Mouse (Mus musculus): Measurements from ENCODE around the gene Dusp23. TPM values are rescaled to one million over a fixed set of nuclear protein-coding genes. Genes with fewer than 3 reads are reported as not detected.

Dusp23 gene
- total RNA-seq, 2 experiments from 2014 or later, result 2.5 to 21.6 TPM

DNA sequence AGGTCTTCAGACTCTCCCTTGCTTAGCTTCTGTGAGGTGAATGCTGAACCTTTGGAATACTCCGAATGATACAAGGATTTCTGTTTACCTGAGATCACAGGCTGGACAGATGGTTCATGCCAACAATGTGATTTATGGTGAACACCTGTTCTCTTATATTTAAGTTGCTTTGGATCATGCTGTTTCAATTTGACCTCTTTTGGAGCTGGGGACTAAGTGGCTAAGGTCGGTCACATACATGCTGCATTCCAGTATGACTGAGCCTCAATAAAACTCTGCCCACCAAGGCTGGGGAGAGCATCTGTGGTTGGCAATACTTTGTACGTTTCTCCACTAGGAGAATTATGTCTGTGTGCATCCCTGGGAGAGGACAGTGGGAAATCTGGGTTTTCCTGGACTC, 8.7 kb downstream of the Dusp23 start:
- no peak for ATAC-seq (replicated peaks; ENCODE audit: poor library complexity)

DNA sequence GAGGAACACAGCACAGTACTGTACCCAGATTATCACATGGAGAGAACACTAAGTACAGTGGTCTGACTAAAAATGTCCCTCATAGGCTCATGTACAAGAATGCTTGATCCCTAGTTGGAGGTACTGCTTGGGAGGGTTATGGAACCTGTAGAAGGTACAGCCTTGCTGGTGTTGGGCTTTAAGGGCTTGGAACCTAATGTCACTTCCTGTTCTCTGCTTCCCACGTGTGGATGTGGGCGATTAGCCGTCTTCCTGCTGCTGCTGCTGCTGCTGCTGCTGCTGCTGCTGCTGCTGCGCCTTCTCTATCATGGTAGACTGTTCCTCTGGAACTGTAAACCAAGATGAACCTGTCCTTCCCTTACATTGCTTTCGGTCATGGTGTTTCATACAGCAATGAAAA, 9.2 kb downstream of the Dusp23 start:
- ATAC-seq (replicated peaks; ENCODE audit: poor library complexity), result peak; percentile 45

DNA sequence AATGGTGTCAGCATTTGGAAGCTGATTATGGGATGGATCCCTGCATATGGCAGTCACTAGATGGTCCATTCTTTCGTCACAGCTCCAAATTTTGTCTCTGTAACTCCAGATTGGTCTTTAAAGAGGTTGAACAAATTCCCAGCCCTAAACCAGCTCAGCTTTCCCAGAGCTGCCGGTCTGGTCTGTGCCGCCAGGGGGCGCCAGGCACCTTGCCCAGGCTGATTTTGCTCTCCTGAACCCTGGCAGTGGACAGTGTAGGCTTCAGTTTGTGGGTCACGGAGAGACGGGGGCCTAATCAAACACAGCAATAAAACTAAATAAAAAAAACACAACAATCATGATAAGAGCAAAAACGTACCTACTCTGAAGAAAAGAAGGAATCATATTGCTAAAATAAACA, 13.5 kb downstream of the Dusp23 start:
- ATAC-seq (replicated peaks; ENCODE audit: poor library complexity), result peak; percentile 87

DNA sequence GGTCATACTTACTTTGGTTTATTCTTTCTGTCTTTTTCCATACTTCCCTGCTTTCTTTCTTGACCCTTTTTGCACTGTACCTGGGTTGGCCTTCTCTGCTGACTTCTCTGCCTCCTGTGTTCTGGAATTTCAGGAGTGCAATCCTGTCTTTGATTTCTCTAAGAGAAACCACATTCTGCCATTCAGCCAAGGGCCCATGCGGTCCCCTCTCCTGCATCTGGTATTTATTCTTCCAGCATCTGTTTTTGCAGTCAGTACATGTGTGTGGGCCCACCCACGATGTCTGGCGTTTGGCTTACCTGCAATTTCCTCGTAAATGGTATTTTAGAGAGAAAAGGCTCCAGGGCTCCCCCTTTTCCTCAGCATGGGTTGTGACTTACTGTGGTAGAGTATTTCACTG, 14.6 kb downstream of the Dusp23 start:
- ATAC-seq (replicated peaks; ENCODE audit: poor library complexity), result no peak

DNA sequence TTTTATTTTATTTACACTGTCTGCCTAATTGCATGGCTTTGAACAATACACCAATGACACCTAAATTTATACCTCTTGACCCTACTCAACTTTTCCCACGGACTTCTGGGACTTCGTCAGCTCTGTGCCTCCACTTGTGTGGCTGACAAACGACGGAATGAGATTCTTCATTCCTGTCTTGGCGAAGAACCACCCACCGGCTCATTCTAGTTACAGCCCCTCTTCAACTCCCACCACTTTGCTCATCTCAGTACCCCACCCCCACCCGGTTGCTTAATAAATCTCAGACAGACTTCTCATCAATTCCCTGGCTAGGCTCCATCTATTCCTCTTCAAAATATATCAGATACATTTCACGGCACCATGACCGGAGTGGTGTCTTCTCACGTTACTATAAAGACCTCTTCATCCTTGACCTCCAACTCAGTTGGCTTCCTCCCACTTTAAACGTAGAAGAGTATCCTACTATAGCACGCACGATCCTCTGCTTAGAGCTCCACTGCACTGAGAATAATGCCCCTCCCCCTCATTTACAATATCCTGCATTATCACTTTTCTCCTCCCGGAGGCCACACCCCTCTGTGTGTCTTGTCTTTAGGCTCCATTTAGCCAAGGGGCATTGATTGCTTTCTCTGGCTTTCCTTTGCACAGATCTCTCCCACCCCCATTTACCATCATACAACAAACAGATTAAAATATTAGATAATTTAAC, 15.2 kb downstream of the Dusp23 start:
- ATAC-seq (replicated peaks; ENCODE audit: poor library complexity), result no peak

DNA sequence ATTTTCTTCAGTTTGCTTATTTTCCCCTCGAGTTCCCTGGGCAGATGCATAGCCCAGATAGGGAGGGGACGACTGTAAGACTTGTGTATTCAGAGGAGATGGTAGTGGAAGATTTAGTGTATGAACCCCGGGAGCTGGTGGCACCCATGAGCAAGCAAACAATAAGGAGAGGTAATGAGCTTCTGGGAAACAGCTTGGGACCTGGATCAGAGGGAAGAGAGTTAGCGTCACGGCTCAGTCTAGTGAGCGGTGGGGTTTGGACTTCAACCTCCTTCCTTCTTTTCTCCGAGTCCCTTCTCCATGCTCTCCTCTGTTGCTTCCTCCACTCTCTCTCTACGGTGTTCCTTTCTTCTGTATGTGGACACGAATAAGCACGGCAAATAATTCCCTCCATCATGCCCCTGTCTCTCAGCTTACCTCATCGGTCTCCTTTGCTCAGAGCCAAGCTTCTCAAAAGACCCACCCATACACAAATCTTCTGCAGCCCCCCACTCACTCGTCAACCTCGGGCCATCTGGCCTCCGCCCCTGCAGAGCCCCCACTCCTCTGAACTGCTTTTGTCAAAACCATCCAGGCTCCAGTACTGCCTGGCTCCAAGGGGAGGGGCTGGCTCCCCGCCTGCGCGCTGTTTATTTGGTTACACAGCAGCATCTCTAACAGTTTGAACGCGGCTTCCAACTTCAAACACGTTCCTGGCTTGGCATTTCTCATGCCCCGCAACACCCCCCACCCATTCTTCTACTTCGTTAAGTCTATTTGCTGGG, 16.0 kb downstream of the Dusp23 start:
- no peak for ATAC-seq (replicated peaks; ENCODE audit: poor library complexity)

DNA sequence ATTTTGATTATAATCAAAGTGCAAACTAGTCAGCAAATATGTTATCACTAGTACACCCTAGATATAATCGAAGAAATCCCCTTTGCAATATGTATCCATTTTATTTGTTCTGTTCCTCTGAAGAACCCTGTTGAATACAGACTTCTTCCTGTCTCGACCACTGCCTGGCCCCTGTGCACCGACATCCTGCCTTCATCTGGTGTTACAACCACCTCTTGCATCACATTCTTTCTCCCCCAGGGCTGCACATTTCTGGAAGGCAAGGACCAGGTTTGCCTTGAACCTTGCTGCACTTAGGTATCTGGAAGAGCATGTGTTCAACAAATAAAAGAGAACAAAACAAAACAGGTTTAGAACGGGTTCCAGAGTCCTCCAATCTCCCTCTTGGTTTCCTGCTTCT, 17.4 kb downstream of the Dusp23 start:
- peak; percentile 54 for ATAC-seq (replicated peaks; ENCODE audit: poor library complexity)

DNA sequence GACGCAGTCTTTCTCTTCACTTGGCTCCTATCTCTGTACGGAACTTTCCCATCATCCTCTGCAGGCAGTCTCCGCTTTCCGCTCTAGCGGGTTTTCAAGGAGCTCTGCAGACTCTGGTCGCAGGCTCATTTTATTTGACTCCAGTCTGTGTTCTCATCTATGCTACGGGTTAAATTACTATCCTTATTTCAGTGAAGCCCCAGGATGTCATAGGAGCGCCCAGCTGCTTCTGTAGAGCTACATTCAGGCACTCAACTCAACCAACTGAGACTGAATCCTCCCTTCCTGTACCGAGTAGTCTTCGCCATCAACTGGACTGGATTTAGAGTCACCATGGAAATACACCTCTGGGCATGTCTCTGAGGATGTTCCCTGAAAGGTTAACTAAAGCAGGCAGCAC, 18.1 kb downstream of the Dusp23 start:
- no peak for ATAC-seq (replicated peaks; ENCODE audit: poor library complexity)

DNA sequence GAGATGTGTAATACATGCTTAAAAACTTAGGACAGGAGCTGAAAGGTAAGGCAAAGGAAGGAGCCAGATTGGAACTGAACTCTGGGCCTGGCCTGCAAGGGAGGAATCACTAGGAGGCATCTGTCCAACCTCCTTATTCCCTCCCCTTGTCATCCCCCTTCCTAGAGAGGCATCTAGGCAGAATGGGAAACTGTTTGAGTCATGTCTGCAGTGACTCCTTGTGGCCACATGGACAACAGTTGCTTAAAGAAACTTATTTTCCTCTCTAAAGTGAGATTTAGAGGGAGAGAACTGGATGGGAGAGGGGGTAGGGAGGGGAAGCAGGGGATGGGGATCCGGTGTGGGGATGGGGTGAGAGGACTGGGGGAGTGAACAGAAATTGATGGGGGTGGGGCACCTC, 20.0 kb downstream of the Dusp23 start:
- ATAC-seq (replicated peaks; ENCODE audit: poor library complexity), result peak; percentile 29; the same call in 1 of the 2 replicates

DNA sequence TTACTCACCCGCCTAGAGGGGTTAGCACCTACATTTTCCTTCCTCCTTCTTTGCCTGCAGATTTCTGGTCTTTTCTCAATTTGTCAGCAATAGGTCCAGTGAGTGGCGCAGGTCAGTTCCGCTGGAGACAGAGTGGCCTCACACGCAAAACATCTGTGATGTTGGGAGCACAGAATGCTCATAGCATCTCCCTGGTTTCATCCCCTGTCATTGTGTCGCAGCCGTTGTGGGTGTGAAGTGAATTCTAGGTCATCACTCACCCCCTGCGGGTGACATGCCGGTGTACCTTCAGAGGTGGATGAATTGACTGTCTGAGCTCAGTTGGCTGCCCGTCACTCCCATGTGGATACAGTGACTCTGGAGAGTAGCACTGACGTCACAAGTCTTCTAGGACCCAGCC, 21.5 kb downstream of the Dusp23 start:
- ATAC-seq (replicated peaks; ENCODE audit: poor library complexity), result no peak

DNA sequence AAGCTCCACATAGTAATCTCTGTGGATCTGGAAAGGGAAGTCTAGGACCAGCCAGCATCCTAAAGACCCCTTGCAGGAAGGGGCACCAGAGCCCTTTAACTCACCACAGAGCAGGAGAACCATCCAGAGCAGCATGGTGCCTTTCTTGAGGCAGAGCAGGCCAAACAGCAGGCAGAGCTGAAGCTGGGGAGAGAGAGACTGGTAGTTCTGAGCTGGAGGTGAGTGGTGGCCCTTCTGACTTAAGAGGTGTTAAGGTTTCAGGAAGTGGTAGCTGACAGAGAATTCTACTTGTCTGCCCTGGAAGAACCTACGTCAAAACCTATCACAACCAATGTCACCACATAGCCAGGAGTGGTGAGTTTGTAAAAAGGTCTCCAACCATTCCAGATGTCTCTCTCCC, 30.4 kb downstream of the Dusp23 start, which contains the start of gene Fcrl6:
Gene Fcrl6, minus strand, starts transcription at position 226 of the 400 bp plus-strand sequence.
- no peak for ATAC-seq (replicated peaks; ENCODE audit: poor library complexity)

DNA sequence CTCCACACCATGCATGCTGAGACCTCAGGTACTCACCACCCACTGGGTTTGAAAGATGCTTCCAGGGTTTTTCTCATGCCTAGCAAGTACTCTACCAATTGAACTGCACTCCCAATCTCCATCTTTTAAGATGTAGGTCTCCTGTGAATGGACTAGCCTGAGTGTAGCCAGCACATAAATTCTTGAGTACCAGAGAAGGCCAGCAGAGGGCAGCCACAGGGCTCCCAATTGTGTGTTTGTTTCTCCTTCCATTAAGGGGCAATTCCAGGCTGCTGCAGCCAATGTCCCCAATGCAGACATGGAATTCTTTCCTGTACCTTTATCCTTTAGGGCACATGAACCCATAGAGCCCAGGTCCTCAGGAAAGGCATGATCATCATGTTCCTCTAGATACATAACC, 38.3 kb downstream of the Dusp23 start:
- ATAC-seq (replicated peaks; ENCODE audit: poor library complexity), result peak; percentile 82

DNA sequence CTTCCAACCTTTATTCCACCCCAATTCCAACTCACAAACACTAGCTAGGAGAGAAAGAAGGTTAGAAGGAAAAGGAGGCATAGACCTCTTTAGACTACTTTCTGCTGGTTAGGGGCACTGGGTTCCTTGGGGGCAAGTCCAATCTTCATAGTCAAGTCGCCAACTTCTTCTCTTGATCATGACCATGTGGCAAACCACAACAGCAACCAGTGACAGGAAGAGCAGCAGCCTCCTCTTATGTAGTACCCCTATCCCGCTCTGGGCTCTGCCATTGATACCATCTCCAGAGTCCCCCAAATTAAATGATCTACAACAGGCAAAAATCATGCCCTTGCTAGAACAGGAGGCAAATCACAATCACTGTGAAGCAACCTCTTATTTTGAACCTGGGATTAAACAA, 38.8 kb downstream of the Dusp23 start:
- ATAC-seq (replicated peaks; ENCODE audit: poor library complexity), result no peak

DNA sequence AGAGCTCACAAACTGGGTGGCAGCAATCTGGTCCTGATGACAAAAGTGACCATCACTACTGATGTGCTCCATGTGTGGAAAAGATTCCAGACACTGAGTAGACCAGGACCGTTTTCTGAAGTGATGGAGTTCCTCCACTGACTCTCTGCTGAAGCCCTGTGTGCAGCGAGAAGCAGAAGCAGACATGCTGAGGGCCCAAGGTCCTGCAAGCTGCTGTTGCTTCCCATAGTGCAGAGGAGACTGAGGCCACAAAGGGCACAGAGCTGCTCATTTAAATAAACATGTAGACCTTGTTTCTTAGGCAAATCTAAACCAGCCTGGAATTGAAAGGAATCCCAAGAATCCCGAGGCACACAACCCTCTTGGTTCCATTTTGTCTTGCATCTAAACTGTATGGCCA, 39.4 kb downstream of the Dusp23 start:
- no peak for ATAC-seq (replicated peaks; ENCODE audit: poor library complexity)

DNA sequence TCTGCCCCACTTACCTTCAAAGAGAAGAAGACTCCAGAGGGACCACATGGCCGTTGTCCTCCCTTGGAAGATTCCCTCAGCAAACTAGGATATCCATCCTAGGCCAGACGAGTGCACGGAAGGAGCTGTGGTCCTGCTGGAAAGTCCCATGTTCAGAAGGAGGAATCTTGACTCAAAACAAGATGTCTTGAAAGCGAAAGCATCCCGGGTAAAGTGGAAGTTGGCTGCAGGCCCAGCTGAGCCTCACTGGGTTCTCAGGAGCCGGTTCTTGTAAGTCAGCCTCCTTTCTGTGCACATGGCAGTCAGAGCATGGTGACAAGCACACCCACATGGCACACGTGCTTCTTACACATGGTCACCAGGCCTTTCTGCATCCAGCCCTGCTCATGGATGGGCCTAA, 42.4 kb downstream of the Dusp23 start, which contains the start of gene Slamf8:
Gene Slamf8, minus strand, starts transcription at position 184 of the 400 bp plus-strand sequence.
- ATAC-seq (replicated peaks; ENCODE audit: poor library complexity), result peak; percentile 38; the same call in 1 of the 2 replicates

DNA sequence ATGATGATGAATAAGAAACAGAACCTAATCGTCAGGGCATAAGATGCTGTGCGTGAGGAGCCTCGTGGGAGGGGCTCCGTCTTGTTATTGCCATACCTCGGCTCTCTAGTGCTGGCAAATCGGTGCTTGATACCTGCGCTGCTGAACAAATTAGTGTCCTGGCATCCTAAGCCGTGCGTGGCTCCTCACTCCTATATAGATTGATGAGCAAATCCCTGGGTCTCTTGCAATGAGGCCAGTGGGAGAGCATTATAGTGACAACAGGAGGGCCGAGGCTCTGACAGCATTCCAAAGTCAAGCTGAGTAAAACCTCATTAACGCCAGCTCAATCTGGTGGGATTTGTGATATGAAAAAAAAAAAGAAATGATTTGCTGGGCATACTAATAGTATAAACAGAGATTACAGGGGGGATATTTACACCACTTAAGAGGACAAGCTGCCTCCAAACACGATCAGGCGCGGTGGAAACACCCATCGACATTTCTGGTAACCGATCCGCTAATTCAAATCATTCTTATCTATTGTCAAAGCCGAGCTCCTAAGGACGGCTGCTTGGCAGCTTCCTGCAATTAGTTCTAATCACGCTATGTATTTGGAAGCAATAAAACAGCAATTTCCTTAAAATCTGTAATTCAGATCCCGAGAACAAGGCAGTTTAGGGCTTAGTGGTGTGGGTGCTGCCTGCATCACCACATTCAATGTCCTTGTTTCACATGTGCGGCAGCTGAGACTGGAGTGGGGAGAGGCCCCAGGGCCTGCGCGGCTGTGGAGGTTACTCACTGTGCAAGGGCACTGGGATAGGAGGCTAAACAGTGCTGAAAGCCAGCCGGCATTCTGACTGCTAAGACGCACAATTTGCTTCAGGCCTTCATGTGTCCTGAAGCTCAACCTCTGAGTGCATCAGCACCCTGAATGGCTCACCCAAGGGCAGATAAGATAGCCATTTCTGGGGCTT, 46.9 kb downstream of the Dusp23 start:
- ATAC-seq (replicated peaks; ENCODE audit: poor library complexity), result 0 out of 2 replicates have a peak, but pooled peaks have one; percentile 4

DNA sequence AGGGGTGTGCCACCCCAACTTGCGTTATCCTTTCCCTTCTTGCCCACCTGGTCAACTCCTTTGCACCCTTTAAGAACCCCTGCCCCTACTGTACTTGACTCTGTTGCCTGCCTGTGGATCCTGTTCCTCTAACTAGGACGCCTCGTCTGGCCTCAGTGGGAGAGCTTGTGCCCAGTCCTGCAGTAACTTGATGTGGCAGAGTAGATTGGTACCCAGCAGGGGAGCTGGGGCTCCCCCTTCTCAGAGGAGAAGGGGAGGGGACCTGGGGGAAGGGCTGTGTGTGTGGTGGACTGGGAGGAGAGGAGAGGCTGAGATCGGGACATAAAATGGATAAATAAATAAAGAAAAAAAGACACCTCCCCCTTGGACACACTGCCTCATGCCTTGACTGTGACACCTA, 47.7 kb downstream of the Dusp23 start:
- ATAC-seq (replicated peaks; ENCODE audit: poor library complexity), result no peak

DNA sequence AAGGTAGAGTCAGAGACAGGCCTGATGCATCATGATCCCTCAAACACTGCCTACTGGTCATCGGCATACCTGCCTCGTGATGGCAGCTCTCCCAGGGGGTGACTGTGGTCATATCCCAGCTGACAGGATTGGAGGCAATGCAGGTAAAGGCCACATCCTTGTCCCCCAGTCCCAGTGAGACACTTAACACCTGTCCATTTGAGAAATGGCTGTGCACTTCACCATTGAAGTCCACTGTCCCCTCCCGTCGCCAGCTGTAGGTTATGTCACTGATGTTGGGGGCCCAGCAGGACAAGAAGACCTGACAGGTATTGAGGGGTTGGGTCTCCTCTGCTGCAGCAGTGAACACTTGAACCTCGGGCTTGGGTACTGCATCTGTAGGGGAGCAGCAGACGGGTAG, 48.5 kb downstream of the Dusp23 start:
- ATAC-seq (replicated peaks; ENCODE audit: poor library complexity), result no peak

DNA sequence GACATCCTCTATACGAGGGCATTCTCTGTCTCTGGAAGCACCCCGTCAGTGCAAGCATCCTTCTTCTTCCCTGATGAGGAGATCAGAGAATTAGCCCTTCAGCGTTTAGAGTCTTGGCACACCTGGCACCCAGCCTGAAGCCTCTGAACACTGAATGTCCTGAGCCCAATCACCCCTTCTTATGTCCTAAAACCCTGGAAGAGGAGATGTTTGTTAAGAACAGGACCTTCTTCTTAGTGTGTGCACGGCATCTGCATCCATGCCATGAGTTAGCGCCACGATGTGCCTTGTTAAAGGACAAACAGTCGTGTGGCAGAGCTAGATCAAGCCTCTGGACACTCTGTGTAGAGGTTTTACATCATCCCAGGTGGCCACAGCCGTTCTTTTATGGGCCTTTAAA, 50.3 kb downstream of the Dusp23 start:
- ATAC-seq (replicated peaks; ENCODE audit: poor library complexity), result no peak

Measured in megakaryocyte progenitor cell, adult 5-6 weeks (primary cell).